Mouse (Mus musculus): ENCODE measurements around the gene Mid1. TPM values are rescaled to one million over a fixed set of nuclear protein-coding genes. Genes with fewer than 3 reads are reported as not detected.
"Not testable (repeated sequence)": the region's sequence is repeated elsewhere in the genome, so short reads cannot be mapped to it uniquely, and the experiment has no call there.

Gene Mid1
- total and polyA plus RNA-seq, 2 experiments = 1.7 to 2.5 TPM

DNA sequence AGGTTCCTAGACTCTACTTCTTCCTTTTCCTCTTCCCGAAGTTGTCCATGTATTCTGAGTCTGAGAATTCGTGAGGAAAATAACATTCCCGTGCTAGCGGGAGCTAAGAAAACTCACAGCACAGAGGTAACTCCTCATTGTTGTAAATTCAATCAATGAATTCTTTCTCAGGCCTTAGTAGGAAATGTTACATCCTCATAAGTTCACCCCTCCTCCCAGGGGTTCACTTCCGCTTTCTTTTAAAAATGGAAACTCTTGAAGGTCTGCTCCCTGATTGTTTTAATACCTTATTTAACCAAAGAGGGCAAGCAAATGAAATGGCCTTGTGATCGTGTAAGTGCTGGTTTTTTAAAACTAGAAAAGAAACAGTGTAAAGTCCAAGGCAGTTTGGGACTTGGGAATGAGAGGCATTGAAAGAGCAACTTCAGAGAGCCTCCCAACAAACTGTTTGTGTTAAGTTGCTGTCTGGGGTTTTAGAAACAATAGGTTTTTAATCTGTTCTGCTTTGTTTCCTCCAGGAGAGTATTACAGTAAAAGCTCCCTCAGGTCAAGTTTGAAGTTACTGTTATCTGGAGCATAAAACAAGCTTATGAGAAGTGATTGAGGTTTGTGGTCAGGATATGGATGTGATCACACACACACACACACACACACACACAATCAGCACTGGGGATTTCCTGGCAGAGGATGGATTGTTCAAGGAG lies 287.9 kb downstream of the Mid1 start:
- not testable (repeated sequence) for H3K27ac ChIP-seq (replicated peaks; ENCODE audit: insufficient read depth, low read depth, low read length); H3K79me2 ChIP-seq (ENCODE audit: control insufficient read depth, insufficient read depth, low read length); H3K4me1 ChIP-seq (ENCODE audit: control insufficient read depth, insufficient read depth, low read length); H3K4me3 ChIP-seq (ENCODE audit: insufficient read depth, low read depth, low read length); H3K36me3 ChIP-seq (ENCODE audit: control insufficient read depth, insufficient read depth, low read length); H3K9ac ChIP-seq (ENCODE audit: low read depth, low read length); H3K27me3 ChIP-seq (ENCODE audit: control insufficient read depth, insufficient read depth, low read length)
- DNase-seq (ENCODE audit: extremely low read depth, low read depth, low spot score) = peak; percentile 64
- 70% methylated on average over 6 of the region's 6 CpGs for WGBS

DNA sequence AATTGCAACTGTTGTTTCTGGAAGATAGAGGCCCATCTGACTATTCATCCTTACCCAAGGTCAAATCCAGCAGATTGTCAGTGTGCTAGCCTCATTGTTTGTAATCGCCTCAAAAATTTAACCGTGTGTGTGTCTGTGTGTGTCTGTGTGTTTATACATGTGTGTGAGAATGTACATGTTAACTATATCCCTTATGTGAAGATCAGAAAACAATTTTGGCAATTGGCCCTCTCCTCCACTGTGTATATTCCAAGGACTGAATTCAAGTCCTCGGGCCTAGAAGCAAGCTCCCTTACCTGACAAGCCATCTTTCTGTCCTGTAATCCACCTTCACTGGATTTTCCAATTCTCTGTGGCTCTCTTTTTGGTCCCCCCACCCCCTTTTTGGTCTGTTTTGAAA lies 288.8 kb downstream of the Mid1 start:
- H3K27ac ChIP-seq (replicated peaks; ENCODE audit: insufficient read depth, low read depth, low read length); H3K79me2 ChIP-seq (ENCODE audit: control insufficient read depth, insufficient read depth, low read length); H3K4me3 ChIP-seq (ENCODE audit: insufficient read depth, low read depth, low read length); H3K9ac ChIP-seq (ENCODE audit: low read depth, low read length); H3K4me1 ChIP-seq (ENCODE audit: control insufficient read depth, insufficient read depth, low read length); H3K36me3 ChIP-seq (ENCODE audit: control insufficient read depth, insufficient read depth, low read length); H3K27me3 ChIP-seq (ENCODE audit: control insufficient read depth, insufficient read depth, low read length): not testable (repeated sequence)
- 54% methylated on average over 3 of the region's 3 CpGs for WGBS
- peak; percentile 19 for DNase-seq (ENCODE audit: extremely low read depth, low read depth, low spot score)

DNA sequence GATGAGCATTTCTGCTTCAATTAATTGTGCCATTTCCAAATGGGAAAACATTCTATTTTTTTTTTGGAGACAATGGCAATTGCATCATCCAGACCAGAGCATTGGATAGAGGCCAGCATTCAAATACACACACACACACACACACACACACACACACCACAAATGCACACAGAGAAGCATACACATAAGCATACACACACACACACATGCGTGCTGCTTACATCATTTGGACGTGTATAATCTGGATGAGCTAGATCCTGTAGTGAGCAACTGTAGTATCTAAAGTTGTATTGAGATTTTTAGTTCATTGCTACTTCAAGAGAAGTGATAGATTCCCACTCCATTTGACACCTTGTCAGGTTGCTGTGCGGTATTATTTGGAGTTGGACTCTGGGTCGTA lies 289.5 kb downstream of the Mid1 start:
- H3K27ac ChIP-seq (replicated peaks; ENCODE audit: insufficient read depth, low read depth, low read length); H3K4me1 ChIP-seq (ENCODE audit: control insufficient read depth, insufficient read depth, low read length); H3K4me3 ChIP-seq (ENCODE audit: insufficient read depth, low read depth, low read length); H3K27me3 ChIP-seq (ENCODE audit: control insufficient read depth, insufficient read depth, low read length); H3K79me2 ChIP-seq (ENCODE audit: control insufficient read depth, insufficient read depth, low read length); H3K36me3 ChIP-seq (ENCODE audit: control insufficient read depth, insufficient read depth, low read length); H3K9ac ChIP-seq (ENCODE audit: low read depth, low read length): not testable (repeated sequence)
- WGBS = 58% methylated on average over 4 of the region's 4 CpGs
- peak; percentile 22 for DNase-seq (ENCODE audit: extremely low read depth, low read depth, low spot score)

DNA sequence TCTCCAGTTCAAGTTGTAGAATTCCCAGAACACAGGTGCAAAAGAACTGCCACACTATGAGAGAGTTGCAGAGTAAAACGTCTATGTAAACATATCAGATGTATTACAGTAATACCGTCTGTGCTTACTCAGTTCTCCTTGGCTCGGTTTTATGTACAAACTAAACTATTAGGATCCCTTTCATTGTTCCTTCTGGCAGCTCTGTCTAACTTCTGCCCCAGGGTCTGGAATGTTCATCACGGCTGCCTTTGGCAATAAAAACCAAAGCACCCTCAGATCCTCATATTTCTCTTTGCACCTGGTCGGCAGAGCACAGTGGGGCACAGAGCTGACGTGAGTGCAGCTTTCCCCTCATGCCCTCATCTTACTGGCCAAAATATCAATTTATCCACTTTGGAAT lies 290.0 kb downstream of the Mid1 start:
- H3K4me1 ChIP-seq (ENCODE audit: control insufficient read depth, insufficient read depth, low read length); H3K9ac ChIP-seq (ENCODE audit: low read depth, low read length): not testable (repeated sequence)

DNA sequence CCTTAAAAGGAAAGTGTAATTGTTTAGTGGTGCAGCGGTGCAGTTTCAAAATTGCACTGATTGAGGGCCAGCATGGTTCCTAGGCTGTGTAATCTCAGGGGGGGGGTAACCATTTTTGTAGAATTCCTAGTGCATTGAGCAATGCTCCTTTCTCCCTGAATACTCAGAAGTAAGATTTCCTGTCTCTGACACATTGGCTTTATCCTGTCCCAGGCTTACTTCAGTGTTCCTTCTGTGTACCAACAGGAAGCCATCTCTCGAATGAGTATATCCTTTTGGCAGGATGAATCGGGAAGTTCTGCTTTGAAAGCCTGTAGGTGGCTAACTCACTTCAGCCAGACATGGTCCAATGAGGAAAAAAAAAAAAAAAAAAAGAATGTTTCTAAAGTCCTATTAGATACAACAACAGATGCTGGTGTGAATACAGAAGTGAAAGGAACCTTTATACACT lies 290.7 kb downstream of the Mid1 start:
- H3K27me3 ChIP-seq (ENCODE audit: control insufficient read depth, insufficient read depth, low read length) = not testable (repeated sequence)
- 60% methylated on average over 3 of the region's 3 CpGs for WGBS

More for the DNA sequence above, 290.0 kb downstream of the Mid1 start:
- 55% methylated on average over 6 of the region's 6 CpGs for WGBS
- not testable (repeated sequence) for H3K79me2 ChIP-seq (ENCODE audit: control insufficient read depth, insufficient read depth, low read length); H3K4me3 ChIP-seq (ENCODE audit: insufficient read depth, low read depth, low read length); H3K27me3 ChIP-seq (ENCODE audit: control insufficient read depth, insufficient read depth, low read length); H3K27ac ChIP-seq (replicated peaks; ENCODE audit: insufficient read depth, low read depth, low read length); H3K36me3 ChIP-seq (ENCODE audit: control insufficient read depth, insufficient read depth, low read length)
- DNase-seq (ENCODE audit: extremely low read depth, low read depth, low spot score) = peak; percentile 16

DNA sequence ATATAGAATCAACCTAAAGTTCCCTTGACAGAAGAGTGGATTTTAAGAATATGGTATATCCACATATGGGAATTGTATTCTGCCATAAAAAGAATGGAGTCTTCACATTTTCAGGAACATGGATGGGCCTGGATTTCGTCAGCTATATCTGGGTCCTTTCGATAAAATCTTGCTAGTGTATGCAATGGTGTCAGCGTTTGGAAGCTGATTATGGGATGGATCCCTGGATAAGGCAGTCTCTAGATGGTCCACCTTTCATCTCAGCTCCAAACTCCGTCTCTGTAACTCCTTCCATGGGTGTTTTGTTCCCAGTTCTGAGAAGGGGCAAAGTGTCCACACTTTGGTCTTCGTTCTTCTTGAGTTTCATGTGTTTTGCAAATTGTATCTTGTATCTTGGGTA lies 291.3 kb downstream of the Mid1 start:
- 60% methylated on average over 5 of the region's 5 CpGs for WGBS
- not testable (repeated sequence) for H3K27me3 ChIP-seq (ENCODE audit: control insufficient read depth, insufficient read depth, low read length); H3K4me3 ChIP-seq (ENCODE audit: insufficient read depth, low read depth, low read length); H3K36me3 ChIP-seq (ENCODE audit: control insufficient read depth, insufficient read depth, low read length); H3K4me1 ChIP-seq (ENCODE audit: control insufficient read depth, insufficient read depth, low read length); H3K9ac ChIP-seq (ENCODE audit: low read depth, low read length); H3K79me2 ChIP-seq (ENCODE audit: control insufficient read depth, insufficient read depth, low read length); H3K27ac ChIP-seq (replicated peaks; ENCODE audit: insufficient read depth, low read depth, low read length); DNase-seq (ENCODE audit: extremely low read depth, low read depth, low spot score)

More for the DNA sequence above, 290.7 kb downstream of the Mid1 start:
- H3K79me2 ChIP-seq (ENCODE audit: control insufficient read depth, insufficient read depth, low read length); H3K9ac ChIP-seq (ENCODE audit: low read depth, low read length); H3K36me3 ChIP-seq (ENCODE audit: control insufficient read depth, insufficient read depth, low read length); H3K4me1 ChIP-seq (ENCODE audit: control insufficient read depth, insufficient read depth, low read length); H3K4me3 ChIP-seq (ENCODE audit: insufficient read depth, low read depth, low read length); H3K27ac ChIP-seq (replicated peaks; ENCODE audit: insufficient read depth, low read depth, low read length): not testable (repeated sequence)
- DNase-seq (ENCODE audit: extremely low read depth, low read depth, low spot score) = peak; percentile 43

DNA sequence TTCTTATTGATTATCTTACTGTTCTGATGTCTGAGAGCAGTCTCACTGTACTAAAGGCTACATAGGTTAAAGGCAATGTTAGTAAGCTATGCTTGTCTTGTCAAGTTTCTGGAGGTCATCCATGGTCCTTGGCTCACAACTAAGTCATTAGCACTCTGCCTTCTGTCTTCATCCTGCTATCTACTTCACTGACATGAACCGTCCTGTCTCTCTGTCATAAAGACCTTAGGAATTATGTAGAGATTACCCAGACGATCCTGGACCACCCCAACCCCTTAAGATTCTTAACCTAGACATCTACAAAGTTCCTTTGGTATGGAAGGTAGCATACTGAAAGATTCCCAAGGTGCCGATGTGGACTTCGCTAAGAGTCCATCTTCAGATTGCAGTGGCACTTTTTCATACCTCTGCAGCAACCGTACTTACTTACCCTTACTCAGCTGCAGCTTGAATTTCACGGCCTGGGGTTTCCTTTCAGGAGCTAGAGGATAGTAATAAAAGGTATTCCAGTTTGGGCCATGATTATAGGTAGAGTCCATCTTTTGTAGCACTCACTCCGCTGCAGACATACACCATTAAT lies 292.9 kb downstream of the Mid1 start:
- WGBS = 82% methylated on average over 7 of the region's 7 CpGs
- Histone ChIP-seq H3K4me1 (ENCODE audit: control insufficient read depth, insufficient read depth, low read length) (peaks cover 12% of the 10 kb centered on the region), H3K4me3 (ENCODE audit: insufficient read depth, low read depth, low read length) (peak overlapping the region; percentile 14; the same call in 1 of the 2 replicates)
- H3K36me3 ChIP-seq (ENCODE audit: control insufficient read depth, insufficient read depth, low read length); H3K27me3 ChIP-seq (ENCODE audit: control insufficient read depth, insufficient read depth, low read length); H3K9ac ChIP-seq (ENCODE audit: low read depth, low read length); H3K79me2 ChIP-seq (ENCODE audit: control insufficient read depth, insufficient read depth, low read length); H3K27ac ChIP-seq (replicated peaks; ENCODE audit: insufficient read depth, low read depth, low read length): not testable (repeated sequence)
- DNase-seq (ENCODE audit: extremely low read depth, low read depth, low spot score) = peak; percentile 26

DNA sequence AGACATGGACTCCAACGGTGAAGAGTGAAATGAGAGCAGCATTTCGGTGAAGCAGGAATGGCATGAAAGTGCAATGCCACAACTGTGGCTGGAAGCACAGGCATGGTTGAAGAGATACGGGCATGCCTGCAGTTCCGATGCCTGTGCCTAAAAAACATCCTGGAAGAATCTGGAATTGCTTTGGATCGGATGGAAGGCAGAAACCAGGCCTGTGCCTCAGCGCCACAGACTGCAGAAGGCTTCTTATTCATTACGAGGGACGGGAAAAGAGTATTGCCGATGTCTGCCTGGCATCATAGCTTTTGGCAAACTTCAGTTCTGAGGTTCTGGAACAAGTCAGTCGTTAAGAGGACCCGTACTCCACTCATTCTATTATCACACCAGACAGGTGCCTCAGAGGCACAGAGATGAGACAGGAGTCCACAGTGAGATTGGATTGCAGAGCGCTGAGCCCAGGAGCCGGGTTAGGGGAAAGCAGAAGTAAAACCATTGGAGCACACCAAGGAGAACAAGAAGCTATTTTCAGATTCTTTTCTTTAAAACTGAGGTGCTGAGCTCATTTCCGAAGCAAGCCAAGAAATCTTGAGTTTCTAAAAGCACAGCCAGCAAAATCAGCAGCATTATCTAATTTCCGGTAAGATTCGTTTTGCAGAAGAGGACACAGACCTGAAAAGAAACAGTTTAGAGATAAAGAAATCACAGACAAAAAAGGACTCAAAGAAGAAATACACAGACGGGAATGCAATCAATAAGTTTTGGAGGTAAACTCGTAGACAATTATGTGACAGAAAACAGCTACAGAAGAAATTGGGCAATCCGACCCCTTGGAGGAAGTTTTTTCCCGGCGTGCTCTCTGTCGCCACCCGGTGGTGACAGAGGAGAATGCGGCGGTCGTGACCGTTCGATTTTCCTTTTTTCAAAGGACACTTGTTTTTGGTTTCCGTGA lies 293.7 kb downstream of the Mid1 start:
- WGBS = 68% methylated on average over 29 of the region's 29 CpGs
- peak overlapping the region; percentile 16; the same call in 1 of the 2 replicates for H3K4me3 ChIP-seq (ENCODE audit: insufficient read depth, low read depth, low read length)
- H3K36me3 ChIP-seq (ENCODE audit: control insufficient read depth, insufficient read depth, low read length); H3K79me2 ChIP-seq (ENCODE audit: control insufficient read depth, insufficient read depth, low read length); H3K9ac ChIP-seq (ENCODE audit: low read depth, low read length); H3K27me3 ChIP-seq (ENCODE audit: control insufficient read depth, insufficient read depth, low read length): not testable (repeated sequence)
- H3K4me1 ChIP-seq (ENCODE audit: control insufficient read depth, insufficient read depth, low read length) = peaks cover 12% of the 10 kb centered on the region
- H3K27ac ChIP-seq (replicated peaks; ENCODE audit: insufficient read depth, low read depth, low read length) = peak overlapping the region; percentile 50
- DNase-seq (ENCODE audit: extremely low read depth, low read depth, low spot score) = peak; percentile 83
